Mouse (Mus musculus): ENCODE measurements around the gene Palld. TPM values are rescaled to one million over a fixed set of nuclear protein-coding genes. Genes with fewer than 3 reads are reported as not detected.

The Palld gene
- total and polyA plus RNA-seq, 3 experiments = 0.87 to 7.1 (median 2.6) TPM

DNA sequence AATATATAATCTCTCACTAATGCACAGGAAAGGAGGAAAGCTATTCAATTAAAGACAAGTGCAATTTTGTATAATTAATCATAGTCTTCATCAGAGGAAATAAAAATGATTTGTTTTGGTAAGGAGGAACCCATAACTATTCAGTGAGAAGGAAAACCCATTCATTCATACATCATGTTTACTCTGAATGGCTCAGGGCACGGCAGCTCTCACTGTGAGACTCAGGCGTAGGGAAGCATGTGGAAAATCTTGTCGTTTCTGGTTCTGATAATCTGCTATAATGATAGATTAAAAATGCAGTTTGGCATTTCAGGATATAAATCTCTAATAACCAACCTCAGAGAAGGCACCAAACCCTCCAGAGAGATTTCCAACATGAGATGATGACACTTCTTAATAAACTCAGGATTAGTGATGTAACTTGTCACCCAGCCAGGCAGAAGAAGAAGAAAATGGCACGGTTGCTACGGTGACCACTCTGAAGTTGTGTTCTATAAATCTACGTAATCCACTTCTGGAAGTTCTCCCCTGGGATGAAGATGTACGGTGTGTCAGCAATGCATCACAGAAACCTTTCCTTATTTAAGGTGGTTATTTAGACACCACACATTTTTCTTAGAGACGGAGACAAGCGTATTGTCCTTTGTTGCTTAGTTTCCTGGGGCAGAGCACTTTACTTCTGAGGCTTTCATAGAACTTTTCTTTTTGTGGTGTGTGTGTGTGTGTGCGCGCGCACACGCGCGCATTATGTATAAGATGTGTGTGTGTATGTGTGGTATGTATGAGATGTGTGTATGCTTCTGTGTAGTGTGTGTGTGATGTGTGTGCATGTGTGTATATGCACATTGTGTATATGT lies 435.6 kb downstream of the Palld start:
- in situ Hi-C loops (cut with MboI; ENCODE audit: low pct_ligation_motif_present, low pct_unique_long_range_greater_than_20kb, low sequenced_read_pairs) = no loop called here
- no peak overlapping the region for H3K9ac ChIP-seq (ENCODE audit: insufficient read depth, low read depth)
- H3K79me2 ChIP-seq (replicated peaks; ENCODE audit: control insufficient read depth, extremely low read depth, insufficient read depth, poor library complexity, severe bottlenecking) = no peaks in the 10 kb centered on the region
- no peak for TF ChIP-seq RCOR1 (conservative IDR thresholded peaks at IDR 0.05; ENCODE audit: low read depth, low read length)
- no peak for TF ChIP-seq ZC3H11A (IDR thresholded peaks at IDR 0.05; ENCODE audit: low read depth, low read length)
- TF ChIP-seq JUN (IDR thresholded peaks at IDR 0.05; ENCODE audit: insufficient read depth, low read depth, low read length) = no peak
- no peak for TF ChIP-seq USF2 (conservative IDR thresholded peaks at IDR 0.05; ENCODE audit: low read depth, low read length)
- no peak for TF ChIP-seq POLR2AphosphoS2 (IDR thresholded peaks at IDR 0.05; ENCODE audit: low read depth, low read length)
- TF ChIP-seq SIN3A (IDR thresholded peaks at IDR 0.05; ENCODE audit: low read length) = no peak
- TF ChIP-seq ZKSCAN1 (IDR thresholded peaks at IDR 0.05; ENCODE audit: borderline replicate concordance, low read depth, low read length) = no peak
- no peak for TF ChIP-seq RAD21 (IDR thresholded peaks at IDR 0.05; ENCODE audit: low read depth, low read length)
- TF ChIP-seq JUND (conservative IDR thresholded peaks at IDR 0.05; ENCODE audit: low read depth, low read length) = no peak
- TF ChIP-seq SMC3 (IDR thresholded peaks at IDR 0.05; ENCODE audit: low read depth, low read length) = no peak
- TF ChIP-seq ELF1 (IDR thresholded peaks at IDR 0.05; ENCODE audit: low read depth, low read length) = no peak
- no peak for TF ChIP-seq ETS1 (conservative IDR thresholded peaks at IDR 0.05; ENCODE audit: low read depth, low read length)
- no peak for TF ChIP-seq MAX (IDR thresholded peaks at IDR 0.05; ENCODE audit: low read length)
- TF ChIP-seq HCFC1 (IDR thresholded peaks at IDR 0.05; ENCODE audit: low read depth, low read length) = no peak
- TF ChIP-seq E2F4 (IDR thresholded peaks at IDR 0.05; ENCODE audit: insufficient replicate concordance, low read depth, low read length) = no peak
- H3K36me3 ChIP-seq (replicated peaks in 1 of 2; ENCODE audit: control insufficient read depth in 1 of 2, insufficient read depth in 1 of 2, low read length in 1 of 2) = no peaks in the 10 kb centered on the region
- H3K4me3 ChIP-seq (replicated peaks in 1 of 3; ENCODE audit: low read depth in 2 of 3, low read length in 2 of 3, poor library complexity in 1 of 3) = no peak overlapping the region
- no peak overlapping the region for H3K27ac ChIP-seq (ENCODE audit: insufficient read depth, low read depth)
- H3K4me2 ChIP-seq (ENCODE audit: insufficient read depth, low read depth, poor library complexity, severe bottlenecking) = no peak overlapping the region
- no peaks in the 10 kb centered on the region for H3K9me3 ChIP-seq (replicated peaks; ENCODE audit: low read length)
- H3K4me1 ChIP-seq (ENCODE audit: control insufficient read depth in 1 of 2, insufficient read depth in 2 of 2) = no peaks in the 10 kb centered on the region; a peak in 1 of 4 replicates
- no peak for DNase-seq (ENCODE audit: extremely low read depth)
- dilution Hi-C loops (cut with MboI; ENCODE audit: extremely low pct_ligation_motif_present, extremely low pct_unique_long_range_greater_than_20kb, low sequenced_read_pairs) = no loop called here
- no peaks in the 10 kb centered on the region for H3K27me3 ChIP-seq (replicated peaks)

DNA sequence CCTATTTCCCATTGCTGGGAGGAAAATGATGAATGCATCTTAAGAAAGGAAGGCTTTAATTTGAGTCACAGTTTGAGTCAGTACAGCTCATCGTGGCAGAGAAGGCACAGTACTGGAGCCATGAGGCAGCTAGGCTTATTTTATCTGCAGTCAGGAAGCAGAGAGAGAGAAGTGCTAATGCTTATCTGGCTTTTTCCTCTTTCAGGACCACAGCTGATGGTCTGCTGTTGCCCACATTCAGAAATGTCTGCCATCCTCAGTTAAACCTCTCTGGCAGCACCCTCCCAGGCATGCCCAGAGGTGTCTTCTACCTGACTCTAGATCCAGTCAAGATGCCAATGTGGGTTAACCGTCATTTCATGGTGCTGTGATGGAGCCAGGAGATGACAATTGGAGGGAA lies 438.1 kb downstream of the Palld start:
- no peak for DNase-seq (ENCODE audit: extremely low read depth)
- Histone ChIP-seq H3K27ac (ENCODE audit: insufficient read depth, low read depth) (no peak overlapping the region), H3K4me2 (ENCODE audit: insufficient read depth, low read depth, poor library complexity, severe bottlenecking) (no peak overlapping the region), H3K27me3 (replicated peaks) (no peaks in the 10 kb centered on the region), H3K79me2 (replicated peaks; ENCODE audit: control insufficient read depth, extremely low read depth, insufficient read depth, poor library complexity, severe bottlenecking) (no peaks in the 10 kb centered on the region), H3K36me3 (replicated peaks in 1 of 2; ENCODE audit: control insufficient read depth in 1 of 2, insufficient read depth in 1 of 2, low read length in 1 of 2) (no peaks in the 10 kb centered on the region), H3K4me3 (replicated peaks in 1 of 3; ENCODE audit: low read depth in 2 of 3, low read length in 2 of 3, poor library complexity in 1 of 3) (no peak overlapping the region), H3K4me1 (ENCODE audit: control insufficient read depth in 1 of 2, insufficient read depth in 2 of 2) (no peaks in the 10 kb centered on the region; a peak in 1 of 4 replicates), H3K9ac (ENCODE audit: insufficient read depth, low read depth) (no peak overlapping the region), H3K9me3 (replicated peaks; ENCODE audit: low read length) (no peaks in the 10 kb centered on the region)
- in situ Hi-C loops (cut with MboI; ENCODE audit: low pct_ligation_motif_present, low pct_unique_long_range_greater_than_20kb, low sequenced_read_pairs) (no loop called here), dilution Hi-C loops (cut with MboI; ENCODE audit: extremely low pct_ligation_motif_present, extremely low pct_unique_long_range_greater_than_20kb, low sequenced_read_pairs) (no loop called here)
- TF ChIP-seq ELF1 (IDR thresholded peaks at IDR 0.05; ENCODE audit: low read depth, low read length) = no peak
- TF ChIP-seq JUN (IDR thresholded peaks at IDR 0.05; ENCODE audit: insufficient read depth, low read depth, low read length) = no peak
- TF ChIP-seq MAX (IDR thresholded peaks at IDR 0.05; ENCODE audit: low read length) = no peak
- no peak for TF ChIP-seq POLR2A (IDR thresholded peaks at IDR 0.05; ENCODE audit: low read depth, low read length)
- no peak for TF ChIP-seq ZMIZ1 (IDR thresholded peaks at IDR 0.05; ENCODE audit: low read depth, low read length)
- TF ChIP-seq MEF2A (IDR thresholded peaks at IDR 0.05; ENCODE audit: borderline replicate concordance, low read depth, low read length) = no peak
- no peak for TF ChIP-seq NRF1 (IDR thresholded peaks at IDR 0.05; ENCODE audit: low read depth, low read length)
- no peak for TF ChIP-seq USF2 (conservative IDR thresholded peaks at IDR 0.05; ENCODE audit: low read depth, low read length)
- no peak for TF ChIP-seq SMC3 (IDR thresholded peaks at IDR 0.05; ENCODE audit: low read depth, low read length)
- no peak for TF ChIP-seq MAZ (IDR thresholded peaks at IDR 0.05; ENCODE audit: low read depth, low read length)
- TF ChIP-seq ETS1 (conservative IDR thresholded peaks at IDR 0.05; ENCODE audit: low read depth, low read length) = no peak
- no peak for TF ChIP-seq BHLHE40 (IDR thresholded peaks at IDR 0.05; ENCODE audit: low read depth, low read length)
- no peak for TF ChIP-seq JUND (conservative IDR thresholded peaks at IDR 0.05; ENCODE audit: low read depth, low read length)
- TF ChIP-seq ZNF384 (IDR thresholded peaks at IDR 0.05; ENCODE audit: low read depth, low read length) = no peak
- TF ChIP-seq USF1 (IDR thresholded peaks at IDR 0.05; ENCODE audit: low read depth, low read length) = no peak
- no peak for TF ChIP-seq TCF12 (IDR thresholded peaks at IDR 0.05; ENCODE audit: low read depth, low read length)
- no peak for TF ChIP-seq GABPA (IDR thresholded peaks at IDR 0.05; ENCODE audit: insufficient replicate concordance, low read depth, low read length)
- no peak for TF ChIP-seq ZKSCAN1 (IDR thresholded peaks at IDR 0.05; ENCODE audit: borderline replicate concordance, low read depth, low read length)
- no peak for TF ChIP-seq UBTF (IDR thresholded peaks at IDR 0.05; ENCODE audit: low read depth, low read length)
- TF ChIP-seq KAT2A (IDR thresholded peaks at IDR 0.05; ENCODE audit: insufficient replicate concordance, low read length) = no peak
